Mouse (Mus musculus): ENCODE measurements at regions not wholly inside any gene's neighbourhood (a gene's known extent, or its start where the extent isn't known, plus 50 kb on each side); places are given as distances from the start of the nearest gene placed in this dataset.

DNA sequence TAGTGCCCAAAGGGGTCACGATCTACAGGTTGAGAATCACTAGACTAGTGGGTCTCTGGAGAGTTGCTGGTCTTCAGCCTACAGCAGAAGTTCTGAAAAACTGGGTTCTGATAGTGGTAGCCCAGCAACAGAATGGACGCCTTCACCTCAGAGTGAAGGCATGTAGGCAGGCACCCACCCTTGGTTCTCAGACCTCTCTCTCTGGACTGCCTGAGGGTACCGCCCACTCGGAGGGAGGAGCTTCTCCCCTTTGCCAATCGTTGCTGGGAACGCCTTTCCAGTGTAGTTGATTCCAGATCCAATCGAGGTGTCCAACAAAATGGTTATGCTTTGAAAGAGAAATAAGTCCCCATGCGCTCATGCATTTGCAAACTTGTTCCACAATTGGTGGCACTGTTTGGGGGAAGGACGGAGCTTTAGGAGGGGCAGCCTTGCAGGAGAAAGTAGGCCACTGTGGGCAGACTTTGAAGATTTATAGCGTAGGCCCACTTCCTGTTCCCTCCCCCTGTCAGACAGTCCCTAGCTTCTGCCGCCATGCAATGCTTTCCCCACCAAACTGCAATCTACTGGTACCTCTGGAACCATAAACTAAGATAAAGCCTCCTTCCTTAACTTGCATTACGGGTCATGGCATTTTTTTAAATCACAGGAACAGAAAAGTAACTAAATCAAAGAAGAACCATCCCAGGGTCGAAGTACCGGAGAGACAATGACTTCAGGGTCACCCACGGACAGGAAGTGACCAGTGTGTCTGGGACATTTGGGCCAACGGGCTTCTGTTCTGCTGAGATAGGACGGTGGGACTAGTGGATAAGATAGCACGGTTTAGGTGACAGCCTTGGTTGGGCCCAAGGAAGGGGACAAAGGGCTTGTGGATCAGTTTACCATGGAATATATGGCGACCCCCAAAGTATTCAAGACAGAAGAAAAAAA lies 224.5 kb downstream of the Gadd45g start:
- Histone ChIP-seq H3K4me1 (ENCODE audit: control insufficient read depth, insufficient read depth, low read length) (no peaks in the 10 kb centered on the region), H3K4me3 (ENCODE audit: low read depth, low read length) (no peak overlapping the region), H3K27ac (replicated peaks; ENCODE audit: low read depth, low read length) (no peak overlapping the region), H3K36me3 (ENCODE audit: control insufficient read depth, insufficient read depth, low read length) (no peaks in the 10 kb centered on the region), H3K9ac (ENCODE audit: low read depth, low read length) (no peak overlapping the region), H3K4me2 (ENCODE audit: low read depth, low read length) (no peak overlapping the region), H3K9me3 (ENCODE audit: control insufficient read depth, low read length) (no peaks in the 10 kb centered on the region), H3K27me3 (replicated peaks; ENCODE audit: control insufficient read depth, insufficient read depth, low read length) (no peaks in the 10 kb centered on the region)
- ATAC-seq (ENCODE audit: low read depth) (no peak), DNase-seq (ENCODE audit: low spot score) (no peak)
- WGBS, result 86% methylated on average over 19 of the region's 19 CpGs

DNA sequence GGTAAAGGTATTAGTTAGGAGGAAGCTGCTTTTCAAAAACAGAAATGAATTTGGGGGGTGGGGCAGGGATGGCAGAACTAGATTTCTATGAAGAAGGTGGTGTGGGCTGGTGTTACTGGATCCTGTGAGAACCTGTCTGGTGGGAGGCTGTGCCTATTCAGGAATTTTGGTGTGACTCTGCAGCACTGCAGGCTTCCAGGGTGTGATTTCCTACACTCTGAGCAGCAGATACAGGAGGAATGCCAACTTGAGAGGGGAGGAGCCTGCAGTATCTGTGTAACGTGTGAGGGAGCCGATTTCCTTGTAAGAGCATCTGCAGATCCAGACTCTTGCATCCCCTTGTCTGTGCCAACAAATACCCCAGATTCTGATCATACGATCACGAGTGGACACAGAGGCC lies 231.1 kb downstream of the Gadd45g start:
- ATAC-seq (ENCODE audit: low read depth) (no peak; the same call in 1 of the 2 replicates), DNase-seq (ENCODE audit: low spot score) (no peak)
- Histone ChIP-seq H3K4me2 (ENCODE audit: low read depth, low read length) (no peak overlapping the region), H3K27ac (replicated peaks; ENCODE audit: low read depth, low read length) (no peak overlapping the region), H3K4me1 (ENCODE audit: control insufficient read depth, insufficient read depth, low read length) (peaks cover 21% of the 10 kb centered on the region), H3K27me3 (replicated peaks; ENCODE audit: control insufficient read depth, insufficient read depth, low read length) (no peaks in the 10 kb centered on the region), H3K9me3 (ENCODE audit: control insufficient read depth, low read length) (no peaks in the 10 kb centered on the region), H3K9ac (ENCODE audit: low read depth, low read length) (no peak overlapping the region), H3K4me3 (ENCODE audit: low read depth, low read length) (no peak overlapping the region), H3K36me3 (ENCODE audit: control insufficient read depth, insufficient read depth, low read length) (no peaks in the 10 kb centered on the region)
- 68% methylated on average over 4 of the region's 4 CpGs for WGBS

DNA sequence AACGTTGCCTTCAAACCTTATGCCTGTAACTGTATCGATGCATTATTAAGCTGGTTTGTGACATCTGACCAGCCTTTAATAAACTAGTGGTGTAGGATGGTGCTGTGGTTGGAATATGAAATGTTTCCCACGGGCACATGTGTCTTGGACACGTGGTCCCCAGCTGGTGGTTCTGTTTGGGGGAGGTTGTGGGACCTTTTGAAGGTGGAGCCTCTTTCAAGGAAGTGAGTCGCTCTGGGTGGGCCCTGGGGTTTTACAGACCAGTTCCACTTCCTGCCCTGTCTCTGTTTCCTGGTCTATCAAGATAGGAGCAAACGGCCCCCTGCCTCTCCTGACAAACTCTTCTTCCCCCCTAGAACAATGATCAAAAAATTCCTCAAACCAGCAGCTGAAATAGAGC lies 232.1 kb downstream of the Gadd45g start:
- peaks cover 21% of the 10 kb centered on the region for H3K4me1 ChIP-seq (ENCODE audit: control insufficient read depth, insufficient read depth, low read length)
- no peak for DNase-seq (ENCODE audit: low spot score)
- H3K4me3 ChIP-seq (ENCODE audit: low read depth, low read length), result no peak overlapping the region
- WGBS, result 65% methylated on average over 6 of the region's 6 CpGs
- H3K4me2 ChIP-seq (ENCODE audit: low read depth, low read length), result no peak overlapping the region
- no peaks in the 10 kb centered on the region for H3K9me3 ChIP-seq (ENCODE audit: control insufficient read depth, low read length)
- H3K27me3 ChIP-seq (replicated peaks; ENCODE audit: control insufficient read depth, insufficient read depth, low read length), result no peaks in the 10 kb centered on the region
- H3K27ac ChIP-seq (replicated peaks; ENCODE audit: low read depth, low read length), result no peak overlapping the region
- H3K9ac ChIP-seq (ENCODE audit: low read depth, low read length), result no peak overlapping the region
- no peaks in the 10 kb centered on the region for H3K36me3 ChIP-seq (ENCODE audit: control insufficient read depth, insufficient read depth, low read length)
- no peak for ATAC-seq (ENCODE audit: low read depth)

DNA sequence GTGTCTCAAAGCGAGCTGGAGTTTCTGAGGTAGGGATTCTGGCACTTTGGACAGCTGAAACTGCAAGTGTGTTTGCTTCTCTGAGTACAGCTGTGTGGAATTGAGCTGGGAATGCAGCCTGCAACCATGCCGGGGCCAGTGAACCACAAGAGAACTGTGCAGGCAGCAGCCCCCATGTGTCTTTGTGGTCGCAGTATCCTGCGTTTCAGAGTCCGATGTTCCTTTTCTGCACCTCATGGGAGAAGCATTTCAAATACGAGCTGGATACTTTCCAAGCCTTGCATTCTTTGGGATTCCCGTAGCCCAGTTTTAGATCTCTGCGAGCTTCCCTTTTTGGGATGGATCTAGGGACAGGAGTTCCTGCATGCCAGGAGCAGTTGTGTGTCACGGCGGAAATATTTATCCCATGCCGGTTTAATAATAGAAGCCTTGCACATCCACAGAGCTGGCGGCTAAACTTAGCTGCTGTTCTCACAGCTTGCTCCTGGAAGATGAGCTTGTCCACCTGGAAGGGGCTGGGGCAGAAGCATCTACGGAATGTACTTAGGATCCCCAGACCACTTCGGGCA lies 233.3 kb downstream of the Gadd45g start:
- peak; percentile 82 for ATAC-seq (ENCODE audit: low read depth)
- WGBS, result 25% methylated on average over 14 of the region's 14 CpGs
- Histone ChIP-seq H3K27ac (replicated peaks; ENCODE audit: low read depth, low read length) (peak overlapping the region; percentile 70), H3K9ac (ENCODE audit: low read depth, low read length) (no peak overlapping the region), H3K4me1 (ENCODE audit: control insufficient read depth, insufficient read depth, low read length) (peaks cover 25% of the 10 kb centered on the region), H3K9me3 (ENCODE audit: control insufficient read depth, low read length) (no peaks in the 10 kb centered on the region), H3K4me3 (ENCODE audit: low read depth, low read length) (no peak overlapping the region), H3K27me3 (replicated peaks; ENCODE audit: control insufficient read depth, insufficient read depth, low read length) (no peaks in the 10 kb centered on the region), H3K4me2 (ENCODE audit: low read depth, low read length) (peak overlapping the region; percentile 29), H3K36me3 (ENCODE audit: control insufficient read depth, insufficient read depth, low read length) (no peaks in the 10 kb centered on the region)
- peak; percentile 92 for DNase-seq (ENCODE audit: low spot score)

DNA sequence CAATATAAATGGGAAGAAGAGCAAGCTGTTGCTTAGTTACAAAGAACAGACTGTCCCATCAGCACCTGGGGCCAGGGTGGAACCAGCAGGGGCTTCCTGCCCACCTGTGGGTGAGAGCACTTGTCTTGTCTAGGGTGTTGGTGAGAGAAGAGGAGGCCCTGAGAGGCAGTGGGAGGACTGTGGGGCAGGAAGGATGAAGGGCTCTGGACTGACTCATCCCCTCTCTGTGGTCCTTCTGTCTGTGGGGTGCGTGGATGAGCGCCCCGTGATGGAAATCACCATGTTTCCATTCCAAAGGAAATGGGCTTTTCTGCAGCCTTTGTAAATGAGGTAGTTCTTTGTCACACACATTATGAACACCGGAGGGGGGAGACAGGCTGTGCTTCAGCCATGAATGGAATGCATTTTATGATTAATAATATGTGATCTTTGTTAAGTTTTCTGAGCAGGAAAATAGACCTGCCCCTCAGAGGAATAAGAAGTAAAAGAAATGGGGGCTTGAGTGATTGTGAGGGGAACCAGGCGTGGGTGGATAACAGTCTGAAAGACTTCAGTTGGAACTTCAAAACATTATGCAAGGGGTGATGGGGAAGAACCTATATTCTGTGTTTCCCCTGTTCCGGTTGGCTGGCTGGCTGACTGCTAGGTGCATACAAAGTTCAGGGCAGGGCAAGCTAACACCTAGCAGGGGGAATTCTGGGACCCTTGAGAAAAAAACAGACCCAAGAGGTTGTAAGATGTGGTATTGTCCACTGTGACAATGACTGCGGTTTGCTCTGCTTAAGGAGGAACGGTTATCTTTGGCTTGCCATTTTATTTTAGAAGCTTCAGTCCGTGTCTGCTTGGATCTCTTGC lies 237.3 kb downstream of the Gadd45g start:
- no peaks in the 10 kb centered on the region for H3K9me3 ChIP-seq (ENCODE audit: control insufficient read depth, low read length)
- WGBS, result 70% methylated on average over 9 of the region's 9 CpGs
- no peaks in the 10 kb centered on the region for H3K36me3 ChIP-seq (ENCODE audit: control insufficient read depth, insufficient read depth, low read length)
- no peak overlapping the region for H3K4me3 ChIP-seq (ENCODE audit: low read depth, low read length)
- H3K27ac ChIP-seq (replicated peaks; ENCODE audit: low read depth, low read length), result no peak overlapping the region
- ATAC-seq (ENCODE audit: low read depth), result no peak
- H3K4me1 ChIP-seq (ENCODE audit: control insufficient read depth, insufficient read depth, low read length), result peaks cover 21% of the 10 kb centered on the region
- H3K4me2 ChIP-seq (ENCODE audit: low read depth, low read length), result no peak overlapping the region
- no peak for DNase-seq (ENCODE audit: low spot score)
- H3K27me3 ChIP-seq (replicated peaks; ENCODE audit: control insufficient read depth, insufficient read depth, low read length), result no peaks in the 10 kb centered on the region
- H3K9ac ChIP-seq (ENCODE audit: low read depth, low read length), result no peak overlapping the region

DNA sequence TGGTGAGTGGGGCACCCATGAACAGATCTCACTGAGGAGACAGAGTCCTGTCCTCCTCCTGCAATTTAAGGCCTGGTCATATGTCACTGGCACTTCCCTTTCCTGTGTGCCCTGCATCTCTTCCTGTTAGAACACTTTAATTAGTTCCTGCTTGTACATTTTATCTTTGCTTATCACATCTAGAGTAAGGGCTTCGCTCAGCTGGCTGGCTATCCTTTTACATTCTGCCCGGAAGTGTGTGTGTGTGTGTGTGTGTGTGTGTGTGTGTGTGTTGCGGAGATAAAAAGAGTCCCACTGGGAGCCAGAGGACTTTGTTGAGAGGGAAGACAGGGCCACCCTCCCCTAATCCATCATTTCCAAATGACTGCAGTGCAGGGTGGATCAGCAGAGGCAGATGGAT lies 238.6 kb downstream of the Gadd45g start:
- Histone ChIP-seq H3K4me2 (ENCODE audit: low read depth, low read length) (no peak overlapping the region), H3K27me3 (replicated peaks; ENCODE audit: control insufficient read depth, insufficient read depth, low read length) (no peaks in the 10 kb centered on the region), H3K9ac (ENCODE audit: low read depth, low read length) (no peak overlapping the region), H3K9me3 (ENCODE audit: control insufficient read depth, low read length) (no peaks in the 10 kb centered on the region), H3K4me1 (ENCODE audit: control insufficient read depth, insufficient read depth, low read length) (peaks cover 10% of the 10 kb centered on the region), H3K4me3 (ENCODE audit: low read depth, low read length) (no peak overlapping the region), H3K36me3 (ENCODE audit: control insufficient read depth, insufficient read depth, low read length) (no peaks in the 10 kb centered on the region), H3K27ac (replicated peaks; ENCODE audit: low read depth, low read length) (no peak overlapping the region)
- no peak for DNase-seq (ENCODE audit: low spot score)
- no peak for ATAC-seq (ENCODE audit: low read depth)
- 49% methylated on average over 3 of the region's 3 CpGs for WGBS

DNA sequence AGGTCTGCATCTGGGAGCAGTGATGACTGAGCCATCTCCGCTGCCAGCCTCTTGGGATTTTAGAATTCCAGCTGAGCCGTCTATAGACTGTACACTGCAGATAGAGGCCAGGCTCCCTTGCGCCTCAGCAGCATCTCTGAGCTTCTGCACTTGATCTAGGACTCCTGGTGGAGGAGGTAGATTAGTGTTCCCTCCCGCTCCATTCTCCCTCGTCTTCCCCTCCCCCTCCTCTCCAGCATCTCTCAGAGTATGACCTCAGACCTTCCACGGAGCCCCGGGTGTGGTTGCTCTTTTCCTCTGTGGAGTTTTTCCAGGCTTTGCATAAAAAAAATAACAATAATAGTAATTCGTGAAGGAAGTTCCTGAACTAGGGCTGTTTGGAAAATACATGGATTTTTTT lies 241.8 kb downstream of the Gadd45g start:
- ATAC-seq (ENCODE audit: low read depth) (no peak), DNase-seq (ENCODE audit: low spot score) (no peak)
- Histone ChIP-seq H3K9me3 (ENCODE audit: control insufficient read depth, low read length) (0 out of 2 replicates have a peak, but pooled peaks cover 4% of the 10 kb centered on the region), H3K9ac (ENCODE audit: low read depth, low read length) (no peak overlapping the region), H3K4me1 (ENCODE audit: control insufficient read depth, insufficient read depth, low read length) (0 out of 2 replicates have a peak, but pooled peaks cover 7% of the 10 kb centered on the region), H3K4me3 (ENCODE audit: low read depth, low read length) (no peak overlapping the region), H3K36me3 (ENCODE audit: control insufficient read depth, insufficient read depth, low read length) (no peaks in the 10 kb centered on the region), H3K27me3 (replicated peaks; ENCODE audit: control insufficient read depth, insufficient read depth, low read length) (no peaks in the 10 kb centered on the region), H3K4me2 (ENCODE audit: low read depth, low read length) (no peak overlapping the region), H3K27ac (replicated peaks; ENCODE audit: low read depth, low read length) (no peak overlapping the region)
- WGBS, result 39% methylated on average over 8 of the region's 8 CpGs

DNA sequence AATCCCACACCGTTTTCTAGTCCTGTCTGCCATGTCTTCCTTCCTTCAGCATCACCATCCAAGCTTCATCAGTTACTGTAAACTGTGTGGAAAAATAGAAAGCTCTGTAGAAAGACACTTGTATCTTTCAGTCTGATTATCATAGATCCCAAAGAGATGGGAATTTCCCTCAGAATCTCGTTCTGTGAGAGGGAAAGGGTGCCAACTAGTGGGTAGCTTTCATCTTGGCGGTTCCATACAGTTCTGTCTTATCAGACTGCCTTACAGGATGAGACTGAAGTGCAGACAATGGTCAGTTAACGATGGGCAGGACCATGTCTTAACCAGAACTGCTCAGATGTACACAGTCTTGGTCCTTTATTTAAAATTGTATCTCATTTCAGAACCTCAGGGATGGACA lies 243.9 kb downstream of the Gadd45g start:
- no peak for ATAC-seq (ENCODE audit: low read depth)
- WGBS, result 79% methylated on average over 4 of the region's 4 CpGs

More for the DNA sequence above, 243.9 kb downstream of the Gadd45g start:
- DNase-seq (ENCODE audit: low spot score), result no peak
- Histone ChIP-seq H3K27ac (replicated peaks; ENCODE audit: low read depth, low read length) (no peak overlapping the region), H3K9ac (ENCODE audit: low read depth, low read length) (no peak overlapping the region), H3K4me1 (ENCODE audit: control insufficient read depth, insufficient read depth, low read length) (0 out of 2 replicates have a peak, but pooled peaks cover 3% of the 10 kb centered on the region), H3K36me3 (ENCODE audit: control insufficient read depth, insufficient read depth, low read length) (no peaks in the 10 kb centered on the region), H3K4me3 (ENCODE audit: low read depth, low read length) (no peak overlapping the region), H3K27me3 (replicated peaks; ENCODE audit: control insufficient read depth, insufficient read depth, low read length) (no peaks in the 10 kb centered on the region), H3K4me2 (ENCODE audit: low read depth, low read length) (no peak overlapping the region), H3K9me3 (ENCODE audit: control insufficient read depth, low read length) (0 out of 2 replicates have a peak, but pooled peaks cover 7% of the 10 kb centered on the region)

Data from embryonic facial prominence, embryonic 14.5 days (tissue).